Mouse (Mus musculus) liver, adult 10 weeks (tissue): ENCODE results near the gene Tm9sf3. TPM values are rescaled to one million over a fixed set of nuclear protein-coding genes. Genes with fewer than 3 reads are reported as not detected.

Experiments
- polyA plus RNA-seq: library from polyadenylated mRNA; stranded (reverse); fragments of 350-450 nt; fragmentation: Illumina TruSeq; extraction: RNeasy Lipid Tissue Mini Kit (QIAGEN cat#74804); gene quantifications from one replicate; pipeline ENCODE4 v1.2.3, GENCODE M21; 2014; ENCODE audit warnings: low read depth, low replicate concordance

Gene Tm9sf3
- 286 TPM for polyA plus RNA-seq

GRCm38 (mm10) chr19:41263630-41264295 lies at the start of gene Tm9sf3:
Gene Tm9sf3, minus strand, starts transcription at chr19:41263997.

DNA sequence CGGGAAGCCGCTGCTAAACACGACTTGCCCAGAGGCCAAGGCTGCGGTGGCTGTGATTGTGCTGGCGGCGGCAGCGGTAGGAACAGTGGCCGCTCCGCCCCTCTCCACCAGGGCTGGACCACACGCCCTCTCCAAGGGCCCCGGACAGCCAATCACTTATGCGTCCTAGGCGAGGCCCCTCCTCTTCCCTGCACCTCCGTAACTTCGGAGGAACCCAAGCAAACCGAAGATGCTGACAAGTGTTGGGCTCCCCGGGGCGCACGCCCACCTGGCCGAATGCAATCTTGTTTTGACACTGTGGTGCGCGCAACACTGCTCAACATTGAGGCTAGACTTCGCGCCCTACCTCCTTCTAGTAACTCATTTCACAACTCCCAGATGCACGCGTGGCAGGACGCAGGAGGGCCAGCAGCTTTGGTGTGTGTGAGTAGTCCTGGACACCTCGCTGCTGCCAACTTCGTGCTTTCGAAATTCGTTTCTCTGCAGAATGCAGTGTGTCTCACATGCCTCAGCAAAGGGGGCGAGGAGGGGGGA lies 56.9 kb downstream of the Tm9sf3 start, which contains the start of gene Tll2:
TSS of gene Tll2 (minus strand) at position 25 of the 534 bp plus-strand sequence.

Other genes with a start within 250 kb of the Tm9sf3 start
- gene Dntt, start 234.7 kb downstream of the Tm9sf3 start, polyA plus RNA-seq = 2.5 TPM
- gene Opalin, start 186.9 kb downstream of the Tm9sf3 start, polyA plus RNA-seq = not detected
- not detected for gene Tll2, start 57.2 kb downstream of the Tm9sf3 start, polyA plus RNA-seq
- 36.6 TPM for gene Pik3ap1, start 121.1 kb upstream of the Tm9sf3 start, polyA plus RNA-seq
- 7.8 TPM for gene Lcor, start 218.6 kb upstream of the Tm9sf3 start, polyA plus RNA-seq